Mouse (Mus musculus) midbrain, embryonic 14.5 days (tissue): ENCODE results near the gene Pawr. TPM values are rescaled to one million over a fixed set of nuclear protein-coding genes. Genes with fewer than 3 reads are reported as not detected.
A peak's percentile ranks its signal among the peaks of the same experiment; 100 is the strongest.

Experiments used
- ATAC-seq: fragments of 200-750 bp; cut with Nextera tagmentation; 2 replicates; pipeline ENCODE4 v1.8.0; 2017; ENCODE audit warnings: moderate number of reproducible peaks, moderate library complexity; ENCODE audit not compliant: low FRiP score, low TSS enrichment
- DNase-seq: peaks from one replicate; pipeline ENCODE4 v3.0.0-alpha.2; 2015
- H3K27ac ChIP-seq: fragments of 300-500 bp; sonication (generic); replicated peaks from 2 replicates; pipeline ENCODE4 v1.5.1; 2014; ENCODE audit warnings: mild to moderate bottlenecking, low read depth, low read length, moderate library complexity
- H3K27me3 ChIP-seq: fragments of 300-500 bp; sonication (generic); 2 replicates; pipeline ENCODE4 v1.6.1; 2014; ENCODE audit warnings: low read length, control low read depth, mixed read lengths; ENCODE audit not compliant: control insufficient read depth, insufficient read depth
- H3K36me3 ChIP-seq: fragments of 300-500 bp; sonication (generic); 2 replicates; pipeline ENCODE4 v1.6.1; 2014; ENCODE audit warnings: low read length, control low read depth; ENCODE audit not compliant: control insufficient read depth, insufficient read depth
- H3K4me1 ChIP-seq: fragments of 300-500 bp; sonication (generic); 2 replicates; pipeline ENCODE4 v1.6.1; 2014; ENCODE audit warnings: mild to moderate bottlenecking, antibody characterized with exemption, low read length, control low read depth; ENCODE audit not compliant: control insufficient read depth, insufficient read depth
- H3K4me2 ChIP-seq: fragments of 300-500 bp; sonication (generic); 2 replicates; pipeline ENCODE4 v1.6.1; 2014; ENCODE audit warnings: mild to moderate bottlenecking, low read length, moderate library complexity
- H3K4me3 ChIP-seq: fragments of 300-500 bp; sonication (generic); replicated peaks from 2 replicates; pipeline ENCODE4 v1.5.1; 2014; ENCODE audit warnings: low read depth, low read length
- H3K9ac ChIP-seq: fragments of 300-500 bp; sonication (generic); replicated peaks from 2 replicates; pipeline ENCODE4 v1.6.1; 2014; ENCODE audit warnings: mild to moderate bottlenecking, low read length, moderate library complexity
- H3K9me3 ChIP-seq: fragments of 300-500 bp; sonication (generic); 2 replicates; pipeline ENCODE4 v1.6.1; 2016; ENCODE audit warnings: low read length, control low read depth, mixed read lengths; ENCODE audit not compliant: control insufficient read depth
- WGBS: fragments of 180-500 bp; shearing (Covaris S2); extraction: QIAGEN DNeasy Blood & Tissue Kit; methylation state at CpG from one replicate; pipeline ENCODE4 v1.1.7; 2014; 5-methylcytosine and 5-hydroxymethylcytosine counted together
- polyA plus RNA-seq: library from polyadenylated mRNA; unstranded; fragments of >200 nt; fragmentation: Nextera tagmentation; extraction: Ambion mirVana; gene quantifications from 2 replicates; pipeline ENCODE4 v1.2.1, GENCODE M21; 2014

Pawr gene
- polyA plus RNA-seq, 1 experiment from 2014 or later: 2.7 TPM

DNA sequence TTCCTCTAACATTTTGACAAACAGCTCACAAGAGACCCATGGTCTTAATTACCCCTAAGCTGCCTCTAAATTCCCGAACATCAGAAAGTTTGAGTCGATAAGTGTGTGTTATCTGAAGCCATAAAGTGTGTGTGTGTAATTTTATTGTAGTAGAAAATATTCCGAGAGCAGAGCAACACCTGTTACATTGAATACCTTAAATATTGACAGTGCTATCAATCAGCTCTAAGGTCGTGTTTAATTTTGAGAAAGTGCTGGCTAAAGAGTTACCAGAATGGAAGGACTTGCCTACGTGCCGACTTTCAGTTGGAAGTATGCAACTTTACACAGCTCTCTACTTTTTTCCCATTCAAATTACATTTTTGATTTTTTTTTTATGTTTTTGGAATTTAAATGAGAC, 76.5 kb downstream of the Pawr start:
- ATAC-seq: no peak
- Histone ChIP-seq H3K9me3 (no peaks in the 10 kb centered on the region), H3K36me3 (no peaks in the 10 kb centered on the region), H3K4me2 (no peak overlapping the region), H3K9ac (no peak overlapping the region), H3K4me1 (no peaks in the 10 kb centered on the region), H3K27me3 (no peaks in the 10 kb centered on the region), H3K27ac (no peak overlapping the region), H3K4me3 (no peak overlapping the region)
- no peak for DNase-seq
- WGBS: 90% methylated on average over 6 of the region's 6 CpGs

DNA sequence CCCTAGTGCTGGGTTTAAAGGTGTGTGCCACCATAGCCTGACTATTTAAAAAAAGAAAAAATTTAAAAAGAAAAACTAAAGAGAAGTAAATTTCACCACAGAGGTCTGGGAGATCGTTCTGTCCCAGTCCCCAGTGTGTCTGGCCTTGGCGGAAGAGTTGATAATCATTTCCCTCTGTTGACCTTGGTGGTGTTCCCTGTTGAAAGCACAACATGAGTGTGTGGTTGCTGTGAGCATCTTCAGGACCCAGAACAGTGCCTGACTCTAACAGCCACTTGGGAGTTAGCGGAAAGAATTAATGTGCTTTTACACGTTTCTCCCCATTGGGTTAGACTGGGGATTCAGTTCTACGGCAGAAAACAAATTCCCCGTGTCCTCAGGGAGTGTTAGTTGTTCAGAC, 77.1 kb downstream of the Pawr start:
- no peaks in the 10 kb centered on the region for H3K27me3 ChIP-seq
- no peak for ATAC-seq
- H3K27ac ChIP-seq: no peak overlapping the region
- no peak overlapping the region for H3K4me2 ChIP-seq
- no peaks in the 10 kb centered on the region for H3K4me1 ChIP-seq
- H3K9ac ChIP-seq: no peak overlapping the region
- no peaks in the 10 kb centered on the region for H3K36me3 ChIP-seq
- no peak for DNase-seq
- 84% methylated on average over 6 of the region's 6 CpGs for WGBS
- no peaks in the 10 kb centered on the region for H3K9me3 ChIP-seq
- no peak overlapping the region for H3K4me3 ChIP-seq

DNA sequence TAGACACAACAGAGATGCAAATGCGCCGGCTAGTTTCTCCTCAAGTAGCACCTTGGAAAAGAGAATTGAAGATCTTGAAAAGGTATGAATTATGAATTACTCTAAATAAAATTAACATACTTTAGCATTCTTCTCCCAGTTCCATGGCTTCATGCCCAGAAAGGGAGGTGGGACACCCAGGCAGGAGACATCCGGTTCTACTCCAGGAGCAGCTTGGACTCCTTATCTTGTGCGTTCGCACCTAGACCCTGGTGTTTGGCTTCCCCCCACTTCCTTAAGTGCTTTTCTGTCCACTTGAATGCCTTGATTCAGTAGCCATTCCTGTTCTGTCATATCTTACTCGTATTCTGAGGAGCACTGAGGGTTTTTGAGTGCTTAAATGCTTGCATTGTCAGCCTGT, 77.6 kb downstream of the Pawr start:
- no peaks in the 10 kb centered on the region for H3K27me3 ChIP-seq

DNA sequence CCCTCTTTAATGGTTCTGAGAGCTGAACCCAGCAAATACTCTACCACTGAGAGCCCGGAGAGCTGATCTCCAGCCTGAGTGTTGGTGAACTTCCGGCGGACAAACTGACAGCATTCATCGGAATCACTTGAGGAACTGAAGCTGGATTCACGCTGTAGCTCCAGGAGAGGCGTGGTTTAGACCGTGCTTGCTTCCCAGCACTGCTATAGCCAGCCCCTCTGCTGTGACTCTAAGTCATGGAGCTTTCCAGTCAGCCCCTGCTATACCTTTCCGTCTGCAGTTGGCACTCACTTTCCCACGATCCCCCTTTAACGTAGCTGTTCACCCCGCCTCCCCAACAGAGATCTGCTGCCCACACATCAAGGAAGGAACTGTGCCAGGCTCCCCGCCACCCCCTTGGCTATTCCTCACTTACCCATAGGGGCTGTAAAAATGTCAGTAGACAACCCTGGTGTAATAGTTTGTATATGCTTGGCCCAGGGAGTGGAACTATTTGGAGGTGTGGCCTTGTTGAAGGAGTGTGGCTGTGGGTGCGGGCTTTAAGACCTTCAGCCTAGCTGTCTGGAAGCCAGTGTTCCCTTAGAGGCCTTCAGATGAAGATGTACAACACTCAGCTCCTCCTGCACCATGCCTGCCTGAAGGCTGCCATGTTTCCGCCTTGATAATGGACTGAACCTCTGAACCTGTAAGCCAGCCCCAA, 83.2 kb downstream of the Pawr start:
- Histone ChIP-seq H3K9me3 (no peaks in the 10 kb centered on the region), H3K36me3 (no peaks in the 10 kb centered on the region), H3K4me2 (no peak overlapping the region), H3K4me3 (no peak overlapping the region), H3K27me3 (no peaks in the 10 kb centered on the region), H3K9ac (no peak overlapping the region), H3K4me1 (no peaks in the 10 kb centered on the region), H3K27ac (no peak overlapping the region)
- WGBS: 93% methylated on average over 14 of the region's 14 CpGs
- DNase-seq: no peak
- no peak for ATAC-seq

More for the DNA sequence above, 77.6 kb downstream of the Pawr start:
- ATAC-seq: no peak
- H3K9ac ChIP-seq: no peak overlapping the region
- no peak overlapping the region for H3K4me3 ChIP-seq
- H3K27ac ChIP-seq: no peak overlapping the region
- no peaks in the 10 kb centered on the region for H3K9me3 ChIP-seq
- no peak for DNase-seq
- H3K4me1 ChIP-seq: no peaks in the 10 kb centered on the region
- 89% methylated on average over 6 of the region's 6 CpGs for WGBS
- no peak overlapping the region for H3K4me2 ChIP-seq
- H3K36me3 ChIP-seq: no peaks in the 10 kb centered on the region

DNA sequence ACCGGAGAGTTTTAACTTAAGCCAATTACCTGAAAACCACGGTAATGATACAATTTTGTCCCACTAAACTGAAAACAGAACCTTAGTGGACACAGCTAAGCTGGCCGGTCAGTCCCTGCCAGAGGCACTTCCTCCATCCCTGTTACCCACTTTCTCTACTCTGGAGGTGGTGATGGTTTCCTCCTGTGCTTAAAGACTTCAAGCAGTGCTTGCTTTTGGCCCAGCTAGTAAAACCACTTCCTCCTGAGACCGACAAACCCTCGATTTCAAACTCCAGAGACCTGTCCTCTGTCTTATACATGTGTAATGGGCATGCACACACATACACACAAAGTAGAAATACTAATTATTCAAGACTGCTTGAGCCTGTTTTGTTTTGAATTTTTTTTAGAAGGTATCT, 85.5 kb downstream of the Pawr start:
- 90% methylated on average over 5 of the region's 5 CpGs for WGBS
- DNase-seq: no peak

DNA sequence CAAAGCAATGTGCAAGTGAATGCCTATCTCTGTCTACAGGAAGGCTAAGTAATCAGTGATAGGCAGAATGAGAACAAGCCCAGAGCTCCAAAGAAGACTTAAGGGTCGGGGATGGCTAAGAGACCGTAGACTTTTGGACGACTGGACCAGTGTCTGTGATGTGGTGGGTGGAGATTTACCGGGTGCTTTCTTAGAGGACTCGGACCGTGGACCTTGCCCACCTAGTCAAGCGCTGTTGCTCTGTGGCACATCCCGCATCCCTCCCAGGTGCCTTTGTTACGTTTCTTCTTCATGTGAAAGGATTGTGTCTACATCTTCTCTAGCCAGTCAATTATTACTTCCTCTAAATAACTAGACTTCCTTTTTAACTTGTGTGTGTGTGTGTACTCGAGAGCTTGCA, 98.6 kb downstream of the Pawr start:
- Histone ChIP-seq H3K27ac (no peak overlapping the region), H3K27me3 (no peaks in the 10 kb centered on the region), H3K36me3 (no peaks in the 10 kb centered on the region), H3K4me3 (no peak overlapping the region), H3K4me2 (no peak overlapping the region), H3K4me1 (0 out of 2 replicates have a peak, but pooled peaks cover 3% of the 10 kb centered on the region), H3K9ac (no peak overlapping the region), H3K9me3 (no peaks in the 10 kb centered on the region)
- ATAC-seq (no peak), DNase-seq (no peak)
- WGBS: 91% methylated on average over 10 of the region's 10 CpGs

More for the DNA sequence above, 85.5 kb downstream of the Pawr start:
- H3K9ac ChIP-seq: no peak overlapping the region
- H3K4me3 ChIP-seq: no peak overlapping the region
- H3K4me2 ChIP-seq: no peak overlapping the region
- no peaks in the 10 kb centered on the region for H3K27me3 ChIP-seq
- H3K9me3 ChIP-seq: no peaks in the 10 kb centered on the region
- ATAC-seq: no peak
- no peaks in the 10 kb centered on the region for H3K36me3 ChIP-seq
- H3K4me1 ChIP-seq: no peaks in the 10 kb centered on the region
- H3K27ac ChIP-seq: no peak overlapping the region

DNA sequence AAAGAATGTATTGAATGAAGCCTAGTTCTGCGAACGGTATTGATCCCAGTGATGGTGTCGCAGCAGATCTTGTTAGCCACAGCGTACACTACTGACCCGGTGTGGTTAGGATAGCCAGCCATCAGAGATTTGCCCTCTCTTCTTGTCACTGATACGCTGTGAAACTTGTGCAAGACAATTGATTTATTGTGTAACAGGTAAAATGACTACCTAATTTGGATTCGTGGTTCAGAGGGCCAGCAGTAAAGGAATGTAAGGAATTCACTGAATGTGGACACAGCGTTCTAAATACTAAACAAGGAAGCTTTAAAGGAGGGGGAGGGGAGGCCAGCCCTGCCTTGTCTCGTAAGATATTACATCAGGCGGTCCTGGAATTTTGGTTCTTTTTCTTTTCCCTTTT, 100.3 kb downstream of the Pawr start:
- DNase-seq (peak; percentile 43), ATAC-seq (no peak)
- H3K4me2 ChIP-seq: no peak overlapping the region
- no peak overlapping the region for H3K4me3 ChIP-seq
- H3K9ac ChIP-seq: no peak overlapping the region
- 16% methylated on average over 10 of the region's 10 CpGs for WGBS
- no peaks in the 10 kb centered on the region for H3K36me3 ChIP-seq
- no peaks in the 10 kb centered on the region for H3K27me3 ChIP-seq
- H3K4me1 ChIP-seq: 0 out of 2 replicates have a peak, but pooled peaks cover 3% of the 10 kb centered on the region
- no peaks in the 10 kb centered on the region for H3K9me3 ChIP-seq
- H3K27ac ChIP-seq: no peak overlapping the region

GRCm38 (mm10) chr10:108433976-108434375, 102.1 kb downstream of the Pawr start:
- H3K27ac ChIP-seq: no peak overlapping the region
- 0 out of 2 replicates have a peak overlapping the region, but pooled peaks have one; percentile 1 for H3K4me2 ChIP-seq
- ATAC-seq (no peak), DNase-seq (peak; percentile 23)
- H3K36me3 ChIP-seq: no peaks in the 10 kb centered on the region
- no peaks in the 10 kb centered on the region for H3K27me3 ChIP-seq
- H3K9ac ChIP-seq: no peak overlapping the region
- H3K4me3 ChIP-seq: no peak overlapping the region
- no peaks in the 10 kb centered on the region for H3K9me3 ChIP-seq
- H3K4me1 ChIP-seq: 0 out of 2 replicates have a peak, but pooled peaks cover 3% of the 10 kb centered on the region
- 19% methylated on average over 15 of the region's 15 CpGs for WGBS

DNA sequence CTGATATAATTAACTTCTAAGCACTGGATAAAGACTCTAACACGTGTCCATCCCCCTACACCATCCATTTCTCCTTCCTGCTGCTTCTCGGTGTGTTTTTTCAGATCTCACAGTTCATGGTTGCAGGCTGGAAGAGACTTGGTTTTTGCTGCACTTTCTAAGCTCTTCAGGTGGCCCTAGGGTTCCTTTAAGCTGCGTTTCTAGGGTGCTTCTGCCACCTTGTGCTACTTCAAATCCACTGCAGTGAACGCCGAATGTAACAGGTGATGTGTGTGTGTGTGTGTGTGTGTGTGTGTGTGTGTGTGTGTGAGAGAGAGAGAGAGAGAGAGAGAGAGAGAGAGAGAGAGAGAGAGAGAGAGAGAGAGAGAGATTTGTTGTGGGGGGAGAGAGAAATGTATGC, 103.7 kb downstream of the Pawr start:
- no peak overlapping the region for H3K4me2 ChIP-seq
- ATAC-seq: no peak
- no peak overlapping the region for H3K27ac ChIP-seq
- no peaks in the 10 kb centered on the region for H3K36me3 ChIP-seq
- WGBS: 40% methylated on average over 5 of the region's 5 CpGs
- H3K4me1 ChIP-seq: 0 out of 2 replicates have a peak, but pooled peaks cover 3% of the 10 kb centered on the region
- H3K9ac ChIP-seq: no peak overlapping the region
- DNase-seq: peak; percentile 73
- H3K4me3 ChIP-seq: no peak overlapping the region
- no peaks in the 10 kb centered on the region for H3K27me3 ChIP-seq
- H3K9me3 ChIP-seq: no peaks in the 10 kb centered on the region
